Mouse (Mus musculus) spleen, adult 2 months (tissue): Measurements from ENCODE around the gene Chpf2. TPM values are rescaled to one million over a fixed set of nuclear protein-coding genes. Genes with fewer than 3 reads are reported as not detected.
"Not testable (repeated sequence)": the region's sequence is repeated elsewhere in the genome, so short reads cannot be mapped to it uniquely, and the experiment has no call there.

Experiments
- DNase-seq, 2 experiments: peaks; one replicate each; pipeline versions ENCODE4 v3.0.0 to v3.0.0-alpha.2; 2012 to 2021; ENCODE audit warnings: low spot score in 2 of 2, low read depth in 1 of 2
- H3K27ac ChIP-seq: fragments of 200-500 bp; 2 replicates; pipeline ENCODE4 v1.5.1; 2012; ENCODE audit warnings: low read length, inconsistent platforms; ENCODE audit not compliant: insufficient read depth
- H3K27me3 ChIP-seq: fragments of 200-500 bp; 2 replicates; pipeline ENCODE4 v1.6.1; 2012; ENCODE audit warnings: mild to moderate bottlenecking, moderate library complexity, low read length, inconsistent platforms; ENCODE audit not compliant: control insufficient read depth, insufficient read depth
- H3K36me3 ChIP-seq: fragments of 200-500 bp; 2 replicates; pipeline ENCODE4 v1.6.1; 2012; ENCODE audit warnings: mild to moderate bottlenecking, low read length, inconsistent platforms; ENCODE audit not compliant: control insufficient read depth, insufficient read depth
- H3K4me1 ChIP-seq: fragments of 200-500 bp; 2 replicates; pipeline ENCODE4 v1.6.1; 2011; ENCODE audit warnings: inconsistent platforms; ENCODE audit not compliant: control insufficient read depth, insufficient read depth, insufficient read length
- H3K4me3 ChIP-seq: fragments of 200-500 bp; 2 replicates; pipeline ENCODE4 v1.5.1; 2011; ENCODE audit warnings: mild to moderate bottlenecking, inconsistent platforms; ENCODE audit not compliant: insufficient read depth, insufficient read length; ENCODE audit errors: extremely low read depth
- CTCF ChIP-seq: fragments of 200-500 bp; IDR thresholded peaks from 2 replicates; pipeline ENCODE4 v1.5.1; 2011; ENCODE audit warnings: mild to moderate bottlenecking, inconsistent platforms; ENCODE audit not compliant: insufficient read depth, insufficient read length, insufficient replicate concordance; ENCODE audit errors: extremely low read depth
- POLR2A ChIP-seq: fragments of 200-500 bp; IDR thresholded peaks from 2 replicates; pipeline ENCODE4 v1.6.1; 2011; ENCODE audit warnings: low read depth, low read length, inconsistent platforms
- WGBS: fragments of 180-500 bp; shearing (Covaris S2); methylation state at CpG from one replicate; pipeline ENCODE4 v1.1.7; 2018; 5-methylcytosine and 5-hydroxymethylcytosine counted together
- polyA plus RNA-seq: library from polyadenylated mRNA; depleted of rRNA; stranded (reverse); fragments of >200 nt; gene quantifications from 2 replicates; pipeline ENCODE4 v1.2.3, GENCODE M21; 2012

Chpf2 gene
- polyA plus RNA-seq, 1 experiment, result 30.0 TPM

DNA sequence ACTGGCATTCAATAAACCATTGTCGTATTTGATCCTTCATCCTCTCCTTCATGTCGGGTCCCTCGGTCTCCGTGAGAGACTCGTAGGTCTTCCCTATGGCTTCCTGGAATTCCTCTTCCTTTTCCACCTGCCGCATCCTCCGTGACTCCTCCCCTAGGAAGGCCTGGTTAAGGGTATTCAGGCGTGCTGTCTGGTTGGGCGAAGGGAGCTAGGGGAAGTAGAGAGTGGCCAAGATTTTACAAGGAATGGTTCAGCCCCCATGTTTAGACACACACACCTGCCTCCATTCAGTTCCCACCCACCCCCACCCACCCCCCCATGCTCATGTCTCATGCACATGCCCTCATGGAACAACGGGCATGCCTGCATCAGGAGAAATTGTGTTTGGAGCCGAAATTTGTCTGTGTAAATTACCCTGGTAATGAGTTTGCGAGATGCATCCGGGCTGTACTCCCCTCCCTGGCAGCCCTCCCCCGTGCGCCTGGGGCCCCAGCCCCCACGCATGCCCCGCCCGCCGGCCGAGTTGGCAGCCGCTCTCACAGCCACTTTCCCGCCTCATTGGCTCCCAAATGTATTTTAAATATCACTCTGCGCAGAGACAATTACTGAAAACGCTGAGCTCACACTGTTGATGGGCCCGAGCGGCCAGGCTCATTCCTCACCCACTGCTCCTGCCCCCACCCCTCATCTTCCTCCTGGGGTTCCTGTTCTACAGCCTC is 35.8 kb upstream of the Chpf2 start:
- Histone ChIP-seq H3K4me3 (no peak overlapping the region), H3K27me3 (no peaks in the 10 kb centered on the region), H3K36me3 (no peaks in the 10 kb centered on the region), H3K27ac (no peak overlapping the region), H3K4me1 (no peaks in the 10 kb centered on the region)
- 29% methylated on average over 26 of the region's 26 CpGs for WGBS
- TF ChIP-seq POLR2A (no peak), CTCF (no peak)
- DNase-seq, result no peak

DNA sequence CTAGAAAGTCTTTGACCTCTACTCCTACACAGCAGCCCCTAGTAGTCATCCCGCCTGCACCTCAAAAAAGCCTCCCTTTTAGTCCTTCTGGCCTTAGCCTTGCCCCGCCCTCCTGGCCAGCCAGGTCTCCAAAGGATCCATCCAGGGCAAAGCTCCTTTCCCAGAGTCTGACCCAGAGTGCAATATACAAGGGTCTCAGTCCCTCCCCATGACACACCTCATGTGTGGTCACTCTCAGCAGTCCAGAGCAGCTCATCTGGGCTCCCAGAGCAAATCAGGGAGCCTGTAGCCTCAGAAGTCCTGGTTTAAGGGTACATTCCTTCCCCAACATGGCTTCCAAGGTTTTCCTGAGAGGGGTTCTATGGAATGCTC is 35.2 kb upstream of the Chpf2 start:
- WGBS, result 59% methylated on average over 2 of the region's 2 CpGs
- Histone ChIP-seq H3K4me1 (no peaks in the 10 kb centered on the region), H3K27ac (no peak overlapping the region), H3K4me3 (no peak overlapping the region), H3K27me3 (no peaks in the 10 kb centered on the region), H3K36me3 (no peaks in the 10 kb centered on the region)
- TF ChIP-seq CTCF (no peak), POLR2A (no peak)
- no peak for DNase-seq

DNA sequence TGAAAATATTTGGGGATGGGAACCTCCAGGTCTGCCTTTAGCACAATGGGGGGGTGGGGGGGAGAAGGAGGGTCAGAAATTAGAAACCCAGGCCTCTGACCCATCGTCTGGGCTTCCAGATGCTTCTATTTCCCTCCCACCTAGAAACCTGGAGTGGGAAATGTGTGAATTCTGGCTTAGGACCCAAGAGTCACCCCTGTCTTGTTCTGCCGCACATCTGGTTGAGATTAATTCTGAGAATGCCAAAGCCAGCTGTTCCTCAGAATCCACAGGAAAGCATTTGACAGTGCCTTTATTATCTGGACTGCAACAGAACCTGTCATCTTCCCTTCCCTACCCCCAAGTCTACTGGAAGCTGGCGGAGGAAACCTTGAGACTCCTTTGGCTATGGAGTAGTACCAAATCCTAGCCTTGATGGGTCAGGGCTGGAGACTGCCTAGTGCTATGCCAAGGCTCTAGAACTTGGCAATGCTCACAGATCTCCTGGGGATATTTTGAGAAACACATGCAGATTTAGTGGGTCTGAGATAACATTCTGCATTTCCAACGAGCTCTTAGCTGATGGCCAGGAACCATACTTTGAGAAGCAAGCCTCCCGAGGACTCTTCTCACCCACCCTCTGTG is 32.8 kb upstream of the Chpf2 start:
- no peak for DNase-seq
- Histone ChIP-seq H3K27ac (no peak overlapping the region), H3K36me3 (no peaks in the 10 kb centered on the region), H3K27me3 (no peaks in the 10 kb centered on the region), H3K4me3 (no peak overlapping the region), H3K4me1 (no peaks in the 10 kb centered on the region)
- TF ChIP-seq POLR2A, result no peak
- 75% methylated on average over 5 of the region's 5 CpGs for WGBS

DNA sequence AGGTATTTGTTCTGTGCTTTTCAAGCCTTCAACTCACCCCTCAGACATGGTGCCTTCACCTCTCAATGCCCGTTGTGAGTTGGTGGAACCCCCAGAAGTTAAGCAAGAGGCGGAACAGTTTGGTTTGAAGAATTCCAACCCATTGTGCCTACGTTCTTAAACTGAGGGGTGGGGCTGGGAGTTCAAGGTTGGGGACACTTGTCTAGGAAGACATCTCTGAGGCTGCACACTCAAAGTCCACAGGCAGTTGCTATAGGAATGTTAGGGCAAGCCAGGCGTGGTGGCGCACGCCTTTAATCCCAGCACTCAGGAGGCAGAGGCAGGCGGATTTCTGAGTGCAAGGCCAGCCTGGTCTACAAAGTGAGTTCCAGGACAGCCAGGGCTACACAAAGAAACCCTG is 31.2 kb upstream of the Chpf2 start:
- H3K27me3 ChIP-seq, H3K36me3 ChIP-seq, H3K4me1 ChIP-seq, H3K4me3 ChIP-seq, DNase-seq, H3K27ac ChIP-seq: not testable (repeated sequence)
- 91% methylated on average over 7 of the region's 7 CpGs for WGBS

DNA sequence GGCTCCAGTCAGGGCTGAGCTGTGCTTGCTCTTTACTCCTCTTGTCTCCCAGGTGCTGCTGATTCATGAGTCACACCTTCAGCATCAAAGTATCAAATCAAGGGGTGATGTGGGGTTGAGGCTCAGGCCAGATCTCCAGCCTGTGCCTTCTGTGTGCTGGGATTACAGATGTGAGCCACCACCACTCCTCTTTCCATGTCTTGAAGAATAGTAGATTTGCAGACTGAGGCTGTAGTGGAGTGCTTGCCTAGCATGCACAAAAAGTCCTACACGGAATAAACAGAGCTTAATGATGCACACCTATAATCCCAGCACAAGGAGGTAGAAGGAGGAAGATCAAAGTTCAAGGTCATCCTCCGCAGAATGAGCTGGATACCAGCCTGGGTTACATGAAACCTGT is 29.8 kb upstream of the Chpf2 start, which contains the start of gene 4931409K22Rik:
4931409K22Rik (minus strand) TSS at position 101 of the 400 bp plus-strand sequence.
- 84% methylated on average over 2 of the region's 2 CpGs for WGBS
- Histone ChIP-seq H3K27me3 (no peaks in the 10 kb centered on the region), H3K4me3 (no peak within 1 kb of the TSS), H3K27ac (no peak within 1 kb of the TSS), H3K4me1 (no peaks in the 10 kb centered on the region), H3K36me3 (no peaks in the 10 kb centered on the region)
- TF ChIP-seq CTCF (no peak), POLR2A (no peak)
- no peak for DNase-seq

DNA sequence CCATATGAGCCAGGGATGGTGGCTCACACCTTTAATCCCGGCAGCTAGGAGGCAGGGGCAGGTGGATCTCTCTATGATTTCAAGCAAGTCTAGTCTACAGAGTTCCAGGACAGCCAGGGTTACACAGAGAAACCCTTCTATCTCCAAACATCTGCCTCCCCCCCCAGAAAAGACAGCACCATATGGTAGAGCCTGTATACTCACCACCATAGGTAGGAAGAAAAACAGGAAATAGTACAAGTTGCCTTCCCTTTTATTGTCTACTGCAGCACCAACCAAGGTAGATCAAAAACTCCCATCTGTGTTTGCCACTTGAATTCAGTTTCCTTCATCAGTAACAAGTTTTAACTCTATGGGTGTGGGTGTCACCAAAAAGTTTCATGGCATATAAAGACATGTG is 10.6 kb upstream of the Chpf2 start:
- Histone ChIP-seq H3K4me3 (no peak overlapping the region), H3K27ac (no peak overlapping the region), H3K36me3 (peaks cover 24% of the 10 kb centered on the region), H3K27me3 (no peaks in the 10 kb centered on the region), H3K4me1 (peaks cover 2% of the 10 kb centered on the region; the same call in 1 of the 2 replicates)
- 92% methylated on average over 1 of the region's 1 CpGs for WGBS
- DNase-seq, result no peak
- TF ChIP-seq POLR2A, result no peak

DNA sequence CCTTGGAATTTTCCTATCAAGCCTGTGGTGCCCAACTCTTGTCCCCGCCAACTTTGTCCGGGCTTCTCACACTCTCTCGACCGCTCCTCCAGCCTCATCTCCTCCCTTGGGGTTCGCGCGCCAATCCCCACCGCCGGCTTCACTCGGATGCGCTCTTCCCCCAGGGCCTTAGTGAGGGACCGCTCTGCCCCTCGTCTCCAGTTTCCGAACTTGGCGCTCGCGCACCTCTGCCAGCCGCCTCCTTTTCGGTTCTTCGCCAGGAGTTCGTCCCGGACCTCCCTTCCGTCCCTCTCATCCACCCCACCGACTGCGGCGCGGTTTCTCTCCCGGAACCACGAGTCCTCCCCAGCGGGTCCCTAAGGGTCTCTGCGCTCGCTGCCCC is 9.7 kb upstream of the Chpf2 start:
- Histone ChIP-seq H3K27ac (peak overlapping the region; percentile 38; the same call in 1 of the 2 replicates), H3K36me3 (peaks cover 20% of the 10 kb centered on the region), H3K4me3 (peak overlapping the region; percentile 74), H3K27me3 (no peaks in the 10 kb centered on the region), H3K4me1 (peaks cover 2% of the 10 kb centered on the region; the same call in 1 of the 2 replicates)
- peak in 1 of 2 experiments; percentile 31 for DNase-seq
- WGBS, result under 1% methylated on average over 32 of the region's 32 CpGs
- no peak for TF ChIP-seq CTCF
- TF ChIP-seq POLR2A, result no peak
